Mouse (Mus musculus) urinary bladder, postnatal 0 days (tissue): ENCODE results near the gene Med4. TPM values are rescaled to one million over a fixed set of nuclear protein-coding genes. Genes with fewer than 3 reads are reported as not detected.

Source experiments
- polyA plus RNA-seq: library from polyadenylated mRNA; unstranded; fragments of >200 nt; fragmentation: Nextera tagmentation; extraction: Ambion mirVana; gene quantifications from 2 replicates; pipeline ENCODE4 v1.2.1, GENCODE M21; 2015

Gene Med4
- 36.2 and 37.2 TPM in 2 replicates for polyA plus RNA-seq

GRCm38 (mm10) chr14:73509765-73510423 lies at the start of gene Med4:
Gene Med4 (plus strand): TSS chr14:73510025.

GRCm38 (mm10) chr14:73524766-73525448 lies 15.1 kb downstream of the Med4 start, which contains the start of gene Sucla2:
Gene Sucla2 (plus strand): TSS chr14:73525319.

GRCm38 (mm10) chr14:73548051-73548450 lies 38.2 kb downstream of the Med4 start, which contains the start of gene Nudt15:
Gene Nudt15 (minus strand): TSS chr14:73548242.

Other genes with a start within 250 kb of the Med4 start
- 10.2 and 11.9 TPM in 2 replicates for gene Rb1, start 184.2 kb upstream of the Med4 start, polyA plus RNA-seq
- gene Itm2b, start 124.7 kb upstream of the Med4 start, polyA plus RNA-seq, result 1,058 and 1,094 TPM in 2 replicates
- 99.1 and 115 TPM in 2 replicates for gene Sucla2, start 15.3 kb downstream of the Med4 start, polyA plus RNA-seq
- gene Nudt15, start 38.2 kb downstream of the Med4 start, polyA plus RNA-seq, result 2.5 and 2.7 TPM in 2 replicates
- gene Gm21750, start 151.2 kb downstream of the Med4 start, polyA plus RNA-seq, result not detected in 2 replicates